Mouse (Mus musculus) midbrain, embryonic 11.5 days (tissue): ENCODE results near the gene Nfib. TPM values are rescaled to one million over a fixed set of nuclear protein-coding genes. Genes with fewer than 3 reads are reported as not detected.

ENCODE experiments used
- ATAC-seq: fragments of 200-750 bp; cut with Nextera tagmentation; 2 replicates; pipeline ENCODE4 v1.8.0; 2017; ENCODE audit warnings: moderate TSS enrichment, moderate library complexity; ENCODE audit not compliant: low FRiP score
- DNase-seq: peaks from one replicate; pipeline ENCODE4 v3.0.0; 2015; ENCODE audit warnings: low spot score; ENCODE audit errors: missing footprints
- H3K27ac ChIP-seq: fragments of 300-500 bp; sonication (generic); 2 replicates; pipeline ENCODE4 v1.5.1; 2014; ENCODE audit warnings: low read depth, low read length
- H3K27me3 ChIP-seq: fragments of 300-500 bp; sonication (generic); 2 replicates; pipeline ENCODE4 v1.6.1; 2014; ENCODE audit warnings: mild to moderate bottlenecking, low read length, moderate library complexity, mixed read lengths; ENCODE audit not compliant: control insufficient read depth, insufficient read depth
- H3K36me3 ChIP-seq: fragments of 300-500 bp; sonication (generic); 2 replicates; pipeline ENCODE4 v1.6.1; 2014; ENCODE audit warnings: mild to moderate bottlenecking, low read length, moderate library complexity, mixed read lengths; ENCODE audit not compliant: control insufficient read depth, insufficient read depth
- H3K4me1 ChIP-seq: fragments of 300-500 bp; sonication (generic); 2 replicates; pipeline ENCODE4 v1.6.1; 2014; ENCODE audit warnings: low read length; ENCODE audit not compliant: control insufficient read depth, insufficient read depth
- H3K4me2 ChIP-seq: fragments of 300-500 bp; sonication (generic); 2 replicates; pipeline ENCODE4 v1.6.1; 2014; ENCODE audit warnings: mild to moderate bottlenecking, moderate library complexity
- H3K4me3 ChIP-seq: fragments of 300-500 bp; sonication (generic); 2 replicates; pipeline ENCODE4 v1.5.1; 2014; ENCODE audit warnings: low read depth, low read length
- H3K9ac ChIP-seq: fragments of 300-500 bp; sonication (generic); 2 replicates; pipeline ENCODE4 v1.6.1; 2014; ENCODE audit warnings: low read length
- H3K9me3 ChIP-seq: fragments of 300-500 bp; sonication (generic); 2 replicates; pipeline ENCODE4 v1.6.1; 2016; ENCODE audit warnings: low read length; ENCODE audit not compliant: control insufficient read depth
- WGBS: fragments of 180-500 bp; shearing (Covaris S2); extraction: QIAGEN DNeasy Blood & Tissue Kit; methylation state at CpG from one replicate; pipeline ENCODE4 v1.1.7; 2014; 5-methylcytosine and 5-hydroxymethylcytosine counted together
- polyA plus RNA-seq: library from polyadenylated mRNA; unstranded; fragments of >200 nt; fragmentation: Nextera tagmentation; extraction: Ambion mirVana; gene quantifications from 2 replicates; pipeline ENCODE4 v1.2.1, GENCODE M21; 2014

Nfib gene
- polyA plus RNA-seq, 1 experiment from 2014 or later, result 19.9 TPM

DNA sequence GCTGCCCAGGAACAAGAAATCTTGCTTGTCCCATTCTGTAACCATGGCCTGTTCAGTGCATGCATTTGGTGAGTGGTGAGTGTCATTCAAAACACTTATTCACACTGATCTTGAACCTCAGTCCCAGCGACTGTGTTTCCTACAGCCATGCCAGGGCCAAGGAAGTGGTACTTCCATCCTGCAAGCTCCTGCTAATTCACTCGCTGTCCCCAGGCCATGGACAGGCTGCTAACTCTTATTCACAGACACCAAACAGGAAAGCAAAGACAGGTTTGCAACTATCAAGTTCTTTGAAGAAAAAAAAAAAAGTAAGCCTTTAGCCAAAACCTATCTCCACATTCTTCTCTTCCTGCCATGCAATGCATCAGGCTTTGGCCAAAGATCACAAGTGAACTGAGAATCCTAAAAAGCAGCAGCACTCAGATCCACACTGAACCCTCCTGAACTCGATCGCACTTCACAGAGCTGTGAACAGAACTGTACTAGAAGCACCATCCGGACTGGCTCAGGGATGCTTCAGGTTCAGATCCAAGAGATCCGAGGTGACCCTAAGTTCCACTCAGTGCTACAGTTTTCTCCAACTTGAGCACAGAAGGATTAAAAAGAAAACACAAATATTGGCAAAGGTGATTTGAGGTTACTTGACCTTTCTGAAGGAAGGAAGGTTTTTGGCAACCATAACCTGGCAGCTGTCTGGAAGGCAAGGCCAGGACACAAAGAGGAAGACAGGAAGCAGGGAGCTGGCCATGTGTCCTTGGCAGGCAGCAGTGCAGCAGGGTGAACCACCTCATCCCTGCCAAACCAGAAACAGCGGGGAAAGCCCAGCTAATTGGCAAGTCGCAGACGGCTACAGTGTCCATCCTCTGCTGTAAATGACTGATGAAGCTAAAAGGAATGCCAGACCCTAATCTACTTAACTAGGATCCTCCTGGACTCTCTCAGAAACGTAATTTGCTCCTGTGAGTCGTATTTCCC lies 305.9 kb downstream of the Nfib start:
- Histone ChIP-seq H3K9ac (no peak overlapping the region), H3K27me3 (no peaks in the 10 kb centered on the region), H3K9me3 (no peaks in the 10 kb centered on the region), H3K4me2 (no peak overlapping the region), H3K4me1 (peaks cover 15% of the 10 kb centered on the region), H3K36me3 (no peaks in the 10 kb centered on the region), H3K4me3 (no peak overlapping the region), H3K27ac (no peak overlapping the region)
- WGBS, result 59% methylated on average over 11 of the region's 11 CpGs
- DNase-seq (no peak), ATAC-seq (no peak)

DNA sequence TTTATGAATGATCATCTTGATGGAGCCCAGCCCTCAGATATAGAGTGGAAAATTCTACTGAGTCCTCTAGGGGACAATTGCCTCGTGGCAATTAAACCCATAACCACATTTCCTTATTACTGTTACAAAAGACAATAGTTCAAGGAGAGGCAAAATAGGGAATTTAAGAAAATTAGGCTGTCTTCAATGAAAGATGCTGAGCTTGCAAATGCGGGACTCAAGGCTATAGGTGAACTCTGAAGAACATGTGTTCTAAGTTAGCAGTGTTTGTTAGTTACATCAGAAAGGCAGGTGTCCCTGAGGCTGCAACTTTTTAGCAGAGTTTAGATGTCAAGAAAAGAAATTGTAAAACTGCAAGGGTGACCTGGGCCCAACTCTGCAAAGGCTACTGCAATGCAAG lies 307.3 kb downstream of the Nfib start:
- Histone ChIP-seq H3K4me3 (no peak overlapping the region), H3K27ac (no peak overlapping the region), H3K27me3 (no peaks in the 10 kb centered on the region), H3K9me3 (no peaks in the 10 kb centered on the region), H3K4me1 (peaks cover 15% of the 10 kb centered on the region), H3K4me2 (no peak overlapping the region), H3K9ac (no peak overlapping the region), H3K36me3 (no peaks in the 10 kb centered on the region)
- no peak for DNase-seq
- ATAC-seq, result no peak
- 91% methylated on average over 2 of the region's 2 CpGs for WGBS

DNA sequence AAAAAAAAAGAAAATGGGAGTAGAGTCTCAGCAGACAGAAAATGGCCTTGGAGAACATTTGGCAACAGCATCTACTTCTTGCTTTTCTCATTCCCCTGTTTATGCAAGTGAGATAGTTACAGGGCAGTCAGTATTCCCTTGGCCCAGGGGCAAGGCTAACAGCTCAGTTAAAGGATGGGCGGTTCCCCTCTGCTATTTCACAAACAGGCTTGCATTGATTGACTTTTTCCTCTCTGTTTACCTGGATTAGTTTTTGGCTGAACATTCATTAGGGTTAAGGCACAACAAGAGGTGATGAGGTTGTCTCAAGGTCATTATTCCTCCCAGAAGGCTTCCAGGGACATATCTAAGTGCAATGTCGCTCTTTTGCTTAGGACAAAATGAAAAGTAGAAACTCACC lies 308.7 kb downstream of the Nfib start:
- Histone ChIP-seq H3K27me3 (no peaks in the 10 kb centered on the region), H3K27ac (no peak overlapping the region), H3K4me2 (no peak overlapping the region), H3K4me3 (no peak overlapping the region), H3K4me1 (peaks cover 11% of the 10 kb centered on the region), H3K9ac (no peak overlapping the region), H3K36me3 (no peaks in the 10 kb centered on the region), H3K9me3 (no peaks in the 10 kb centered on the region)
- DNase-seq, result peak; percentile 47
- ATAC-seq, result no peak
- 89% methylated on average over 2 of the region's 2 CpGs for WGBS

DNA sequence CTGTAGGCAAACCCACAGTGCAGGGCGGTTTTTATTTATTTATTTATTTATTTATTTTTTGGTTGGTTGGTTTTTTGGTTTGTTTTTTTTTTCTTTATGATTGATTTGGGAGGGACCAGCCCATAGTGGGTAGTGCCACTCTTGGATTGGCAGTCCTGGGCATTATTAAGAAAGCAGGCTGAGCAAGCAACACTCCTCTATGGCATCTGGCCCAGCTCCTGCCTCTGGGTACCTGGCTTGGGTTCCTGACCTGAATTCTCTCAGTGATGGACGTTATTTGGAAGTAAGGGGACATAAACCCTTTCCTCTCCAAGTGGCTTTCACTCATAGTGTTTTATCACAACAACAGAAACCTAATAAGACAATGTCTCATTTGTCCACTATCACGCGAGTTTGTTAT lies 309.5 kb downstream of the Nfib start:
- H3K9ac ChIP-seq, result no peak overlapping the region
- no peak overlapping the region for H3K4me2 ChIP-seq

DNA sequence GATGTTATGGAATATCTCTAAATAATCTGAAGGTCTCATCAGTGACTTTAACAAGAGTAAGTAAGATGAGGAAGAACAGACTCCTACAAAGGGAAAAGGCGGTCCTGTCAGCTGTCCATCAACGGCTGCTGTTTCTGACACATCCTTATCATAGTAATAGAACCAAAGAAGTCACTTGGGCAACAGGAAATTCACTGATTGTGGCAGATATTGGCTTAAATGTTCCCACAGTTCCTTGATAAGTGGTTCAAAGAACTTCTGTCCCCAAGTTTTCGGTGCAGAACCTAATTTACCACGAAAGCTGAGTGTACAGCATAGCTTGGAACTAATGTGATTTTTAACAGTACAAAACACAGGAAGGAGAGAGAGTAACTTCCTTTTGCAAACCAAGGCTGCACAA lies 311.2 kb downstream of the Nfib start:
- Histone ChIP-seq H3K9ac (no peak overlapping the region), H3K4me1 (no peaks in the 10 kb centered on the region), H3K27ac (no peak overlapping the region), H3K4me3 (no peak overlapping the region), H3K4me2 (no peak overlapping the region), H3K36me3 (no peaks in the 10 kb centered on the region), H3K27me3 (no peaks in the 10 kb centered on the region), H3K9me3 (no peaks in the 10 kb centered on the region)
- ATAC-seq (no peak), DNase-seq (no peak)
- 83% methylated on average over 4 of the region's 4 CpGs for WGBS

More for the DNA sequence above, 309.5 kb downstream of the Nfib start:
- H3K4me3 ChIP-seq, result no peak overlapping the region
- peaks cover 4% of the 10 kb centered on the region; the same call in 1 of the 2 replicates for H3K4me1 ChIP-seq
- DNase-seq (no peak), ATAC-seq (no peak)
- 80% methylated on average over 4 of the region's 4 CpGs for WGBS
- no peaks in the 10 kb centered on the region for H3K9me3 ChIP-seq
- no peaks in the 10 kb centered on the region for H3K36me3 ChIP-seq
- H3K27ac ChIP-seq, result no peak overlapping the region
- no peaks in the 10 kb centered on the region for H3K27me3 ChIP-seq

DNA sequence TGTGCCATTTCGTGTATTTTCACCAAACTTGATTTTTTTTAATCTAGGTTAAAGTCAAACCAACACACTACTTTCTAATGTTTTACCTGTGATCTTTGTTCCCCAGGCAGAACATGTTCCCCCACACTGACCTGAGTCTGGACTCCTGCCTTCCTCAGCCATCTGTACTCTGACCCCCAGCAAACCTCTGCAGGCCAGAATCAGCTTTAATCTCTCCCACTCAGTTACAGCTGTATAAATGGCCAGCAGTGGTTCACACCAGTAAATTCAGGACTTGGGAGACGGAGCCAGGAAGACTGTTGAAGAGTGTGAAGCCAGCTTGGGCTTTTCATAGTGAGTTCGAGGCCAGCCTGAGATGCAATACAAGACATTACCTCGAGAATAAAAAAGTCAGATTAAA lies 312.5 kb downstream of the Nfib start:
- 81% methylated on average over 4 of the region's 4 CpGs for WGBS
- no peak overlapping the region for H3K4me2 ChIP-seq
- H3K9me3 ChIP-seq, result no peaks in the 10 kb centered on the region
- no peak overlapping the region for H3K9ac ChIP-seq
- H3K4me3 ChIP-seq, result no peak overlapping the region
- DNase-seq (no peak), ATAC-seq (no peak)
- no peaks in the 10 kb centered on the region for H3K27me3 ChIP-seq
- no peak overlapping the region for H3K27ac ChIP-seq
- no peaks in the 10 kb centered on the region for H3K36me3 ChIP-seq
- no peaks in the 10 kb centered on the region for H3K4me1 ChIP-seq

DNA sequence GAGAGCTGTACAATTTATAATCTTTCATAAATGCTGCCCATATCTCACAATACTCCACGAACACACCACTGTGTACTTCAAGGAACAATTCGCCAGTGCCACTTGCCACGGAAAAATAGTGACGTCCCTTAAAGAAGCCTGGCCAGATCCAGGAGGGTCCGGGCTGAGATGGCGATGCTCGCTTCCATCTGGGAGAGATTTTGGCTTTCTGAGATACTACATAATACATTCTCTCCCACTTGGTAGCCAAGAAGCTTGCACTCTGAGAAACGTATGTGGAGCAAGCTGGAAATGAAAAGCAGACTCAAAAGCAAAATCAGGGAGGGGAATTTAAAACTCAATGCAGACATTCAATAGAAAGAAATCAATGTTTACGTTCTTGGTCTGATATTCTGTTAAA lies 313.1 kb downstream of the Nfib start:
- no peak for DNase-seq
- Histone ChIP-seq H3K9me3 (no peaks in the 10 kb centered on the region), H3K27me3 (no peaks in the 10 kb centered on the region), H3K4me1 (no peaks in the 10 kb centered on the region), H3K36me3 (no peaks in the 10 kb centered on the region), H3K4me2 (no peak overlapping the region), H3K27ac (no peak overlapping the region), H3K9ac (no peak overlapping the region), H3K4me3 (no peak overlapping the region)
- WGBS, result 82% methylated on average over 9 of the region's 9 CpGs
- ATAC-seq, result no peak

DNA sequence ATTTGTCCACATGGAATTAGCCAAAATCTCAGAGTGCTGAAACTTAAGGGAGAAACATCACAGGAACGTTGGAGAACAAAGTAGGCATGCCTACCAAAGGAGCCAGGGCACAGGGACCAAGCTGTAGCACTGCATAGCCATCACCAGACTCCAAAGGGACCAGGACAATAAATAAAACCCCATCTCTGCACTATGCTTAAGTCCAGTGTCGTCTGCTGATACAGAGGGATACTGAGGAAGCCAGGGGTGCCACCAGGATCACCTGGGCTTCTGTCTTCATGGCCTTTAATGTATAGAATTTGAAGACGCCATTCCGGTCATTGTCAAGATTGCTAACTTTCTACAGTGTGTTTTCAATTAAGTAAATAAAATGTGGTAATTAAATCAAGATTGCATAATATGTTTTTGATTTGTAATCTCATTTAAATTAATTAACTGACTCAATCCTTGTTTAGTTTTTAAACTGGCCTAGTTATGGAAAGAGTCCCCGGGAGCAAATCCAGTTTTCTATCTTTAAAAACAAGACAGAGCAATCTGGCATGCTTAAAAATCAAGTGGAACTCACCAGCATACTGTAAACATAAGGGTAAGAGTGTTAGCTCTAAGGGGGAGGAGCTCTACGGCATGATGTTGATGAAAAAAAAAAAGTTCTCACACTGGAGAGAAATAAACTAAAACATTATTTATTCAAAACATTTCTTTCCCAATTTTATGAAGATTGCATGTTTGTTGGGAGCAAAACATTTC lies 313.7 kb downstream of the Nfib start:
- no peak overlapping the region for H3K27ac ChIP-seq
- ATAC-seq (no peak), DNase-seq (no peak)
- no peaks in the 10 kb centered on the region for H3K9me3 ChIP-seq
- no peak overlapping the region for H3K4me3 ChIP-seq
- H3K4me1 ChIP-seq, result no peaks in the 10 kb centered on the region
- H3K36me3 ChIP-seq, result no peaks in the 10 kb centered on the region
- WGBS, result 72% methylated on average over 6 of the region's 6 CpGs
- H3K9ac ChIP-seq, result no peak overlapping the region
- H3K4me2 ChIP-seq, result no peak overlapping the region
- no peaks in the 10 kb centered on the region for H3K27me3 ChIP-seq

DNA sequence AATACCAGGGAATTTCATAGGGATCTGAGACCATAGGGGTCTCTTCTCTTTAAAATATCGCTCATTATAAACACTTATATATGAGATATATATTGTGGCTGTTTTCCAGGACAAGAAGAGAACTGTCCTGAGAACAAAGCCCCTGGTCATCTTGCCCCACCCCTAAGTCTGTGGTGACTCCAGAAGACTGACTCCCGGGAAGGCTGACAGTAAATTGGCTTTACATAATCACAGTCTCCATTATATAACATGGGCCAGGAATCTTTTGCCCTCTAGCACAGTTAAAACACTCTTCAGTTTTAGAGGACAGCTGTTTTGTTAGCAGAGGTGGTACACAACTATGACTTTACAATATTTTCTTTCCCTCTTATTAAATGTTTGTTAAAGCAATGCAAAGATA lies 315.0 kb downstream of the Nfib start:
- 52% methylated on average over 2 of the region's 2 CpGs for WGBS
- no peak for ATAC-seq
- Histone ChIP-seq H3K27me3 (no peaks in the 10 kb centered on the region), H3K4me1 (no peaks in the 10 kb centered on the region), H3K4me2 (no peak overlapping the region), H3K27ac (no peak overlapping the region), H3K36me3 (no peaks in the 10 kb centered on the region), H3K9me3 (no peaks in the 10 kb centered on the region), H3K4me3 (no peak overlapping the region), H3K9ac (no peak overlapping the region)
- no peak for DNase-seq
